Mouse (Mus musculus) liver, adult 2 months (tissue): ENCODE results near the gene Klhl41.

Source experiments
- CTCF ChIP-seq: fragments of 200-500 bp; IDR thresholded peaks from 2 replicates; pipeline ENCODE4 v1.5.1; 2011; ENCODE audit warnings: low read depth, low read length, control low read depth
- POLR2A ChIP-seq: fragments of 200-500 bp; IDR thresholded peaks from 2 replicates; pipeline ENCODE4 v1.6.1; 2011; ENCODE audit warnings: low read length, control low read depth; ENCODE audit not compliant: insufficient read depth; ENCODE audit errors: extremely low read depth

- no peak for TF ChIP-seq POLR2A
- TF ChIP-seq CTCF = no peak
These were observed 20.9 kb downstream of the Klhl41 start for GRCm38 (mm10) chr2:69690843-69691242.
